16 mouse cellular contexts compared by ENCODE assay signal in genomic region chr14:45707176-45707910, GRCm38 (mm10).
"Had no signal": no experiment of that assay in that cellular context is flagged by ENCODE, and none has a peak within 500 bp of the region (broad histone marks: within the 10 kb centered on the region; RNA-seq: fewer than 3 reads in every experiment).

No protein-coding gene starts in this region.

- H3K4me3 ChIP-seq: limb, embryonic 10.5 days; limb, embryonic 13.5 days; liver, embryonic 13.5 days; midbrain, embryonic 12.5 days; midbrain, embryonic 15.5 days; neural tube, embryonic 13.5 days had no signal

- H3K27me3 ChIP-seq: limb, embryonic 13.5 days; liver, embryonic 13.5 days; midbrain, embryonic 12.5 days; midbrain, embryonic 15.5 days; neural tube, embryonic 13.5 days had no signal

- H3K27ac ChIP-seq: limb, embryonic 10.5 days; limb, embryonic 13.5 days; liver, embryonic 13.5 days; macrophage; midbrain, embryonic 12.5 days; midbrain, embryonic 15.5 days; neural tube, embryonic 13.5 days; stomach, postnatal 0 days had no signal

- H3K36me3 ChIP-seq: limb, embryonic 10.5 days; limb, embryonic 13.5 days; liver, embryonic 13.5 days; midbrain, embryonic 12.5 days; midbrain, embryonic 15.5 days; neural tube, embryonic 13.5 days had no signal

- H3K4me1 ChIP-seq: limb, embryonic 13.5 days; liver, embryonic 13.5 days; midbrain, embryonic 12.5 days; midbrain, embryonic 15.5 days; neural tube, embryonic 13.5 days had no signal

- DNase-seq: kidney, adult 8-10 months; kidney, postnatal 25 days; liver; liver, embryonic 13.5 days; lung, embryonic 14.5 days; right cerebral cortex, adult 18-20 months; right cerebral cortex, postnatal 14 days; right cerebral cortex, postnatal 4 days; thymus, postnatal 25 days had no signal
